Mouse (Mus musculus) cerebellum, adult 2 months (tissue): ENCODE measurements around the gene Tnfsf13. TPM values are rescaled to one million over a fixed set of nuclear protein-coding genes. Genes with fewer than 3 reads are reported as not detected.
"Not testable (repeated sequence)": the region's sequence is repeated elsewhere in the genome, so short reads cannot be mapped to it uniquely, and the experiment has no call there.

ENCODE experiments used
- DNase-seq, 2 experiments: peaks; one replicate each; pipeline ENCODE4 v3.0.0; 2021
- H3K27ac ChIP-seq: fragments of 200-500 bp; 2 replicates; pipeline ENCODE4 v1.5.1; 2012; ENCODE audit warnings: low read length, control low read depth, inconsistent platforms; ENCODE audit not compliant: insufficient read depth
- H3K27me3 ChIP-seq: fragments of 200-500 bp; 2 replicates; pipeline ENCODE4 v1.6.1; 2012; ENCODE audit warnings: inconsistent platforms, mild to moderate bottlenecking, low read length, moderate library complexity; ENCODE audit not compliant: control insufficient read depth, insufficient read depth
- H3K4me1 ChIP-seq: fragments of 200-500 bp; 2 replicates; pipeline ENCODE4 v1.6.1; 2011; ENCODE audit warnings: low read length; ENCODE audit not compliant: control insufficient read depth, insufficient read depth
- H3K4me3 ChIP-seq: fragments of 200-500 bp; replicated peaks from 2 replicates; pipeline ENCODE3; 2011; ENCODE audit warnings: mild to moderate bottlenecking, low read depth, low read length, control low read depth; ENCODE audit not compliant: insufficient read depth
- CTCF ChIP-seq: fragments of 200-500 bp; IDR thresholded peaks from 2 replicates; pipeline ENCODE4 v1.5.1; 2011; ENCODE audit warnings: low read depth, mild to moderate bottlenecking, control low read depth, low read length, moderate library complexity, borderline replicate concordance; ENCODE audit not compliant: insufficient read depth
- POLR2A ChIP-seq: fragments of 200-500 bp; IDR thresholded peaks from 2 replicates; pipeline ENCODE4 v1.6.1; 2011; ENCODE audit warnings: low read length, control low read depth, borderline replicate concordance; ENCODE audit not compliant: insufficient read depth
- WGBS: fragments of 180-500 bp; shearing (Covaris S2); methylation state at CpG from one replicate; pipeline ENCODE4 v1.1.7; 2018; 5-methylcytosine and 5-hydroxymethylcytosine counted together
- polyA plus RNA-seq: library from polyadenylated mRNA; depleted of rRNA; stranded (reverse); fragments of >200 nt; gene quantifications from 2 replicates; pipeline ENCODE4 v1.2.3, GENCODE M21; 2012

Gene Tnfsf13
- polyA plus RNA-seq, 1 experiment: 4.8 TPM

DNA sequence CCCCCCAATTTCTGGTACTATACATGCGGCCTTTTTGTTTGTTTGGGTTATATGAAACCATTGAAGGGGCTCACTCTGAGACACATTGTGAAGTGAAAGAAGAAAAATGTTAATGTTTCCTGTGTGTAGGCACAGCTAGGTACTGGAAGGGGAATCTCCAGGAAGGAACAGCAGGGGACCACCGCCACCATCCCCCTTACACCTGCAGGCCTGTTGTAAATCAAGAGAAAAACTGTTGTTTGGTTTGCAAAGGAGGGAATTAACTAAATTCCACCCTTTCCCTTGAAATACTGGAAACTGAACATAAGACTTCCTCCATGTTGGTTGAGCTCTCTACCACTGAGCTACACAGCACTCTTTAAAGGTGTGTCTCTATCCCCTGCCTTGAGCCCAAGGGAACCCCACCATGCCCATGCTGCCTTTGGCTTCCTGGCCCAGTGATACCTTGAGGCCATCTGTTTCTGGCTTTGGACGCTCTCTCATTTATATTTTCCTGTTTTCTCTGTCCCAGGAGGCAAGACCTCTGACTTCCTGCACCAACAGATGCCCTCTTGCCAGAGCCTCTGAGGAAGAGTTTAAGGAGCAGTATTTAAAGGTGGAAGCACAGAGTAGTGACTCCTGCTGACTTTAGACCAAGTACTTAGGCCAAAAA lies 23.2 kb upstream of the Tnfsf13 start:
- WGBS: 69% methylated on average over 3 of the region's 3 CpGs
- peak overlapping the region; percentile 47 for H3K27ac ChIP-seq
- DNase-seq: peak in 1 of 2 experiments; percentile 64
- no peak overlapping the region for H3K4me3 ChIP-seq
- no peaks in the 10 kb centered on the region for H3K27me3 ChIP-seq
- peaks cover 34% of the 10 kb centered on the region for H3K4me1 ChIP-seq
- TF ChIP-seq CTCF: no peak
- TF ChIP-seq POLR2A: no peak

DNA sequence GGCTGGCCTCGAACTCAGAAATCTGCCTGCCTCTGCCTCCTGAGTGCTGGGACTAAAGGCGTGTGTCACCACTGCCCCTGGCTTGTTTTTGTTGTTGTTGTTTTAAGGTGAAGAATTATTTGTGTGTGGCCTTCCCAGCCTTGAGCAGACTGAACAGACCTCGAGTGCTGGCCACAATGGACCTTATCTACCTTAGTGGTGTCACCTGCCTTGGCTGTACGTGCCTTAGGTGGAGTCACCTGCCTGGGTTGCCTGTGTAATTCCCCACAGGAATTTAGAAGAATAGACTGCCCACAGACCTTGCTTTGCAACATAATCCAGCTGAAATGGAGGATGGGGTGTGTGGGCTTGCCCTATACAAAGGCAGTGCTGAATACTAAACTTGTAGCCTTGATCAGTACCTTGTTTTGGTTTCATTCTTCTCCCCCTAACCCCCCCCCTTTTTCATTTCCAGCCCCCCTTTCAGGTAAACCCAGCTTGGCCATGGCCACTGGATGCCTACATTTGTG lies 22.3 kb upstream of the Tnfsf13 start:
- 86% methylated on average over 4 of the region's 4 CpGs for WGBS
- DNase-seq: no peak
- Histone ChIP-seq H3K4me3 (no peak overlapping the region), H3K4me1 (peaks cover 34% of the 10 kb centered on the region), H3K27ac (0 out of 2 replicates have a peak overlapping the region, but pooled peaks have one; percentile 4), H3K27me3 (no peaks in the 10 kb centered on the region)
- TF ChIP-seq POLR2A: no peak
- no peak for TF ChIP-seq CTCF

- Histone ChIP-seq H3K4me3 (no peak overlapping the region), H3K4me1 (peaks cover 34% of the 10 kb centered on the region), H3K27ac (peak overlapping the region; percentile 3), H3K27me3 (no peaks in the 10 kb centered on the region)
- no peak for DNase-seq
- TF ChIP-seq CTCF (no peak), POLR2A (no peak)
- 50% methylated on average over 4 of the region's 4 CpGs for WGBS
These were observed 21.9 kb upstream of the Tnfsf13 start for GRCm38 (mm10) chr11:69707480-69707847.

- Histone ChIP-seq H3K27ac (peak overlapping the region; percentile 3), H3K27me3 (no peaks in the 10 kb centered on the region), H3K4me3 (no peak overlapping the region), H3K4me1 (peaks cover 34% of the 10 kb centered on the region)
- 4% methylated on average over 6 of the region's 6 CpGs for WGBS
- TF ChIP-seq CTCF: no peak
- TF ChIP-seq POLR2A: peak; percentile 26; the same call in 1 of the 2 replicates
- DNase-seq: peak; percentile 98 to 99
These were observed 21.3 kb upstream of the Tnfsf13 start for GRCm38 (mm10) chr11:69706775-69707479.

DNA sequence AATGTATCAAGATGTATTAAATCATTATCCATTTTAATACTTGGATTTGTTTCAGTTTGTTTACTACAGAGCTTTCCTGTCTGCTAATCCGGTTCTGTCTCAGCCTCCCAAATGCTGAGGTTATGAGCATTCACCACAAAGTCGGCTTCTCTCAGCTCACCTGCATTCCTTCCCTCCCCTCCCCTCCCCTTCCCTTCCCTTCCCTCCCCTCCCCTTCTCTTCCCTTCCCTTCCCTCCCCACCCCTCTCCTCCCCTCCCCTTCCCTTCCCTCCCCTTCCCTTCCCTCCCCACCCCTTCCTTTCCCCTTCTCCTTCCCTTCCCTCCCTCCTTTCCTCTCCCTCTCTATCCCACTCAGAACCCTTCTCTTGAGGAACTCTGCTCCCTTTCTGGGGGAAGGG lies 19.0 kb upstream of the Tnfsf13 start:
- Histone ChIP-seq H3K27me3 (no peaks in the 10 kb centered on the region), H3K4me3 (no peak overlapping the region), H3K27ac (no peak overlapping the region), H3K4me1 (peaks cover 28% of the 10 kb centered on the region)
- 74% methylated on average over 2 of the region's 2 CpGs for WGBS
- DNase-seq: no peak
- TF ChIP-seq POLR2A: no peak
- no peak for TF ChIP-seq CTCF

- no peak overlapping the region for H3K4me3 ChIP-seq
- TF ChIP-seq POLR2A (no peak), CTCF (no peak)
These were observed 18.4 kb upstream of the Tnfsf13 start for GRCm38 (mm10) chr11:69703814-69704612.

GRCm38 (mm10) chr11:69703381-69703780 lies 17.8 kb upstream of the Tnfsf13 start:
- H3K27me3 ChIP-seq, H3K27ac ChIP-seq, H3K4me3 ChIP-seq, DNase-seq: not testable (repeated sequence)
- 86% methylated on average over 3 of the region's 3 CpGs for WGBS
- H3K4me1 ChIP-seq: peaks cover 17% of the 10 kb centered on the region; the same call in 1 of the 2 replicates

More at GRCm38 (mm10) chr11:69703814-69704612, 18.4 kb upstream of the Tnfsf13 start:
- 73% methylated on average over 8 of the region's 8 CpGs for WGBS
- no peak overlapping the region for H3K27ac ChIP-seq
- no peak for DNase-seq
- peaks cover 22% of the 10 kb centered on the region for H3K4me1 ChIP-seq
- no peaks in the 10 kb centered on the region for H3K27me3 ChIP-seq

- H3K27ac ChIP-seq, DNase-seq, H3K4me3 ChIP-seq, H3K27me3 ChIP-seq: not testable (repeated sequence)
- 95% methylated on average over 10 of the region's 10 CpGs for WGBS
- peaks cover 12% of the 10 kb centered on the region; the same call in 1 of the 2 replicates for H3K4me1 ChIP-seq
These were observed 17.3 kb upstream of the Tnfsf13 start for GRCm38 (mm10) chr11:69702886-69703285.
